Mouse (Mus musculus): ENCODE results near the gene Vamp5. TPM values are rescaled to one million over a fixed set of nuclear protein-coding genes. Genes with fewer than 3 reads are reported as not detected.

Vamp5 gene
- 10.3 TPM for total RNA-seq (2023)

GRCm38 (mm10) chr6:72380131-72380770 lies at the start of gene Vamp5:
Gene Vamp5 (minus strand): TSS chr6:72380468.

GRCm38 (mm10) chr6:72414076-72414756 lies 33.9 kb upstream of the Vamp5 start, which contains the start of gene Ggcx:
Gene Ggcx (plus strand): TSS chr6:72414308.

GRCm38 (mm10) chr6:72389941-72390771 lies 9.9 kb upstream of the Vamp5 start, which contains the start of gene Vamp8:
Gene Vamp8 (minus strand): TSS chr6:72390703.

GRCm38 (mm10) chr6:72366844-72367443 lies 13.3 kb downstream of the Vamp5 start, which contains the start of gene Rnf181:
Gene Rnf181 (minus strand): TSS chr6:72366956.

GRCm38 (mm10) chr6:72355066-72355911 lies 25.0 kb downstream of the Vamp5 start, which contains the start of gene Tmem150a:
Gene Tmem150a (plus strand): TSS chr6:72355447.

GRCm38 (mm10) chr6:72347166-72347941 lies 32.9 kb downstream of the Vamp5 start, which contains the start of gene 0610030E20Rik:
Gene 0610030E20Rik (plus strand): TSS chr6:72347317.

GRCm38 (mm10) chr6:72345074-72345567 lies 35.1 kb downstream of the Vamp5 start, which contains the start of gene Usp39:
Gene Usp39 (minus strand): TSS chr6:72345184.

Other genes starting within 250 kb of the Vamp5 start
- not detected for gene Atoh8, start 144.9 kb downstream of the Vamp5 start, total RNA-seq (2023)
- not detected for gene Sftpb, start 75.9 kb downstream of the Vamp5 start, total RNA-seq (2023)
- gene Usp39, start 35.3 kb downstream of the Vamp5 start, total RNA-seq (2023) = 44.4 TPM
- gene 0610030E20Rik, start 33.2 kb downstream of the Vamp5 start, total RNA-seq (2023) = 38.2 TPM
- 1.0 TPM for gene Tmem150a, start 25.0 kb downstream of the Vamp5 start, total RNA-seq (2023)
- gene Rnf181, start 13.5 kb downstream of the Vamp5 start, total RNA-seq (2023) = 73.6 TPM
- gene Vamp8, start 10.2 kb upstream of the Vamp5 start, total RNA-seq (2023) = 70.9 TPM
- gene Ggcx, start 33.8 kb upstream of the Vamp5 start, total RNA-seq (2023) = 10.6 TPM
- 248 TPM for gene Mat2a, start 59.1 kb upstream of the Vamp5 start, total RNA-seq (2023)
- not detected for gene Sh2d6, start 141.2 kb upstream of the Vamp5 start, total RNA-seq (2023)
- gene Capg, start 163.9 kb upstream of the Vamp5 start, total RNA-seq (2023) = 38.6 TPM
- gene Elmod3, start 217.9 kb upstream of the Vamp5 start, total RNA-seq (2023) = 12.1 TPM
- 6.8 TPM for gene Retsat, start 218.0 kb upstream of the Vamp5 start, total RNA-seq (2023)
- gene Tgoln1, start 236.5 kb upstream of the Vamp5 start, total RNA-seq (2023) = 194 TPM